Mouse (Mus musculus) spleen, adult 2 months (tissue): Measurements from ENCODE around the gene Faf1.

Experiments
- CTCF ChIP-seq: fragments of 200-500 bp; IDR thresholded peaks from 2 replicates; pipeline ENCODE4 v1.5.1; 2011; ENCODE audit warnings: mild to moderate bottlenecking, inconsistent platforms; ENCODE audit not compliant: insufficient read depth, insufficient read length, insufficient replicate concordance; ENCODE audit errors: extremely low read depth
- POLR2A ChIP-seq: fragments of 200-500 bp; IDR thresholded peaks from 2 replicates; pipeline ENCODE4 v1.6.1; 2011; ENCODE audit warnings: low read depth, low read length, inconsistent platforms

DNA sequence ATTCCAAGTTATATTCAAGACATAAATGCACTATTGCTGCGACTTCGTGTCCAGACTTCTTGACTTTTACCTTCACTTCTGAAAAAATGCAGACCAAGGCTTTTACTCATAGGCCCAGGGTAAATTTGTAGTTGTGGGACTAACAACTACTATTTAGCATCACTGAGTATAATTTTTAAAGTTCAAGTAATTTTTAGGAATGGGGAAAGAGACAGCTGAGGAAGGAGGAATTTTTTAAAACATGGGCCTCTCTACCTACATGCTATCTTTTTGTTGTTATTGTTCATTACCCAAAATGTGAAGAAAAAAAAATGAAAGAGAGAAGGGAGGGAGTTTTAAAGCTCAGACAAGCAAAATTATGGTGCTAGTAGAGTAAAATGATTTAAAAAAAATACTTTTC lies 21.7 kb upstream of the Faf1 start:
- TF ChIP-seq CTCF (no peak), POLR2A (no peak)
